Mouse (Mus musculus): ENCODE results near the gene Pdf. TPM values are rescaled to one million over a fixed set of nuclear protein-coding genes. Genes with fewer than 3 reads are reported as not detected.

The Pdf gene
- polyA plus RNA-seq, 1 experiment from 2014 or later = 32.8 TPM

Small RNA genes lying within 50 kb of the gene (microRNA-seq; reads per million reads assigned to microRNA genes)
- gene Mir7075 = 2.4 reads per million, percentile 10 among the genes with 10 or more reads in this experiment

Other genes starting within 250 kb of the Pdf start
- 1.2 and 1.5 TPM in 2 replicates for gene Has3, start 178.4 kb downstream of the Pdf start, polyA plus RNA-seq (2015; fragmentation: Nextera tagmentation; extraction: Ambion mirVana)
- 42.3 and 46.2 TPM in 2 replicates for gene Utp4, start 155.0 kb downstream of the Pdf start, polyA plus RNA-seq (2015; fragmentation: Nextera tagmentation; extraction: Ambion mirVana)
- 4.3 and 4.6 TPM in 2 replicates for gene Sntb2, start 112.9 kb downstream of the Pdf start, polyA plus RNA-seq (2015; fragmentation: Nextera tagmentation; extraction: Ambion mirVana)
- gene Vps4a, start 17.4 kb downstream of the Pdf start, polyA plus RNA-seq (2015; fragmentation: Nextera tagmentation; extraction: Ambion mirVana) = 164 and 166 TPM in 2 replicates
- gene Cog8, start 8.1 kb upstream of the Pdf start, polyA plus RNA-seq (2015; fragmentation: Nextera tagmentation; extraction: Ambion mirVana) = 37.7 and 39.5 TPM in 2 replicates
- gene Nip7, start 8.3 kb upstream of the Pdf start, polyA plus RNA-seq (2015; fragmentation: Nextera tagmentation; extraction: Ambion mirVana) = 65.9 and 67.8 TPM in 2 replicates
- gene Tmed6, start 17.0 kb upstream of the Pdf start, polyA plus RNA-seq (2015; fragmentation: Nextera tagmentation; extraction: Ambion mirVana) = not detected in 2 replicates
- gene Terf2, start 47.9 kb upstream of the Pdf start, polyA plus RNA-seq (2015; fragmentation: Nextera tagmentation; extraction: Ambion mirVana) = 26.4 and 28.3 TPM in 2 replicates
- 120 and 124 TPM in 2 replicates for gene Cyb5b, start 102.0 kb upstream of the Pdf start, polyA plus RNA-seq (2015; fragmentation: Nextera tagmentation; extraction: Ambion mirVana)
- gene Nfat5, start 244.9 kb upstream of the Pdf start, polyA plus RNA-seq (2015; fragmentation: Nextera tagmentation; extraction: Ambion mirVana) = 8.8 and 11.2 TPM in 2 replicates